Mouse (Mus musculus): ENCODE results near the gene Gm9913.

GRCm38 (mm10) chr2:125501526-125501925, 3.4 kb upstream of the Gm9913 start:
- TF ChIP-seq CTCF (IDR thresholded peaks at IDR 0.05; ENCODE audit: low read depth, low read length) (no peak), POLR2A (IDR thresholded peaks at IDR 0.05; ENCODE audit: insufficient read depth, low read length) (no peak)
